9 mouse cellular contexts compared by ENCODE assay signal in the genomic region with DNA sequence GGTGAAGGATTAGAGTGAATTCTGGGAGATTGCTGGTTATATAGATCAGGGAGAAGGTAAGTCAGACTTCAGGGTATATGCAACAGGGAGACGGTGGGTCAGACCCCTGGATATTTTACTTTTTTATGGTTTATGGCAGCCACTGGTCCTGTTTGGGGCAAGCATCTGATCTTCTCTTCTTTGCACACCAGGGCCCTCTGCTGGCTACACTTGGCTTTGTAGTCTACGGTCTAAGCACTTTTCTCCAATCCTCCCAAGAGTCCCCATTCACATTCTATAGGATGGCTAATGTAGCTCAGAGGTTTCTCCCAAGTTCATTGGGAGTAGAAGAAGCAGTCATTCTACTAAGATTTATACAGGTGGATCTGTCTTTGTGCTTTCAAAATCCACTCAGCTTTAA.
DNase-seq lines count a peak whose midpoint lies in the region; ATAC-seq lines count a peak whose summit lies in the region.
"Had no signal": no experiment of that assay in that cellular context is flagged by ENCODE, and none has a peak within 500 bp of the region (broad histone marks: within the 10 kb centered on the region; RNA-seq: fewer than 3 reads in every experiment).

No protein-coding gene starts in this region.

- H3K36me3 ChIP-seq in kidney, embryonic 14.5 days (ENCODE audit: control insufficient read depth, insufficient read depth, low read length) = no peaks in the 10 kb centered on the region
- H3K36me3 ChIP-seq: neural tube, embryonic 13.5 days had no signal

- ATAC-seq in kidney, embryonic 14.5 days (ENCODE audit: low FRiP score, low TSS enrichment) = no peak

- no peak overlapping the region for H3K4me3 ChIP-seq in kidney, embryonic 14.5 days (ENCODE audit: low read length)
- H3K4me3 ChIP-seq: neural tube, embryonic 13.5 days had no signal

- H3K9me3 ChIP-seq in kidney, embryonic 14.5 days (ENCODE audit: control insufficient read depth, low read length) = no peaks in the 10 kb centered on the region
- H3K9me3 ChIP-seq: neural tube, embryonic 13.5 days had no signal

- no peak overlapping the region for H3K27ac ChIP-seq in kidney, embryonic 14.5 days (ENCODE audit: low read depth, low read length)
- H3K27ac ChIP-seq: neural tube, embryonic 13.5 days had no signal

- H3K4me2 ChIP-seq in kidney, embryonic 14.5 days (replicated peaks; ENCODE audit: low read depth, low read length) = no peak overlapping the region
- H3K4me2 ChIP-seq: neural tube, embryonic 13.5 days had no signal

- H3K27me3 ChIP-seq in kidney, embryonic 14.5 days (ENCODE audit: control insufficient read depth, insufficient read depth, low read length) = no peaks in the 10 kb centered on the region
- H3K27me3 ChIP-seq: neural tube, embryonic 13.5 days had no signal

- intact Hi-C loops in heart, postnatal 36 days (cut with DNase I) = loop anchor here (2.0 kb wide), 1 partner anchor 143 kb away; no protein-coding TSS in a partner anchor

- H3K4me1 ChIP-seq in kidney, embryonic 14.5 days (ENCODE audit: control insufficient read depth, insufficient read depth, low read length) = no peaks in the 10 kb centered on the region
- H3K4me1 ChIP-seq: neural tube, embryonic 13.5 days had no signal

- no peak overlapping the region for H3K9ac ChIP-seq in kidney, embryonic 14.5 days (ENCODE audit: low read depth, low read length)
- H3K9ac ChIP-seq: neural tube, embryonic 13.5 days had no signal

- 87% methylated on average over 2 of the region's 2 CpGs for WGBS in kidney, embryonic 14.5 days

- DNase-seq in kidney, adult 18-20 months = peak; percentile 53
- DNase-seq in urinary bladder, postnatal 25 days (ENCODE audit: low spot score) = peak; percentile 11
- no peak for DNase-seq in urinary bladder, postnatal 4 days (ENCODE audit: low spot score in 2 of 2)
- DNase-seq in heart, postnatal 36 days = peak; percentile 21 to 57
- DNase-seq in T-cell, adult 2 months (ENCODE audit: low spot score) = no peak
- no peak for DNase-seq in spleen, adult 18-20 months
- DNase-seq: cerebellum, postnatal 25 days had no signal

Comparison
In these comparisons a context has a peak if more than half of its experiments do, and no peak if none do; other contexts are left out.
1. DNase-seq: peak in kidney, adult 18-20 months (single experiment), urinary bladder, postnatal 25 days (single experiment) and heart, postnatal 36 days (2 of 2); none in urinary bladder, postnatal 4 days (0 of 2), T-cell, adult 2 months (single experiment) and spleen, adult 18-20 months (0 of 2).